Mouse (Mus musculus) CD8-positive naive resting alpha-beta T cell, adult 57 days (primary cell): ENCODE measurements around the gene Spon1. TPM values are rescaled to one million over a fixed set of nuclear protein-coding genes. Genes with fewer than 3 reads are reported as not detected.

Experiments
- total RNA-seq: library from RNA; stranded (reverse); gene quantifications from one replicate; pipeline ENCODE4 v1.2.4, GENCODE M21; 2023

Spon1 gene
- total RNA-seq: 0.21 TPM

GRCm38 (mm10) chr7:113765667-113766497, at the start of gene Spon1:
Gene Spon1, plus strand, starts transcription at chr7:113765998.

